Mouse (Mus musculus) small intestine, adult 2 months (tissue): ENCODE results near the gene Phlda3.

Experiments used
- CTCF ChIP-seq: fragments of 200-500 bp; IDR thresholded peaks from 2 replicates; pipeline ENCODE4 v1.5.1; 2012; ENCODE audit warnings: low read depth, mild to moderate bottlenecking, control low read depth, inconsistent platforms, low read length, moderate library complexity, mixed read lengths; ENCODE audit not compliant: insufficient replicate concordance, insufficient read length; ENCODE audit errors: extremely low read depth
- POLR2A ChIP-seq: fragments of 200-500 bp; IDR thresholded peaks from 2 replicates; pipeline ENCODE4 v1.6.1; 2012; ENCODE audit warnings: low read depth, mild to moderate bottlenecking, control low read depth, inconsistent platforms, low read length, moderate library complexity

- TF ChIP-seq CTCF = no peak
- no peak for TF ChIP-seq POLR2A
Observed at GRCm38 (mm10) chr1:135771573-135771970, 5.7 kb downstream of the Phlda3 start.
